Mouse (Mus musculus) frontal cortex, postnatal 25 days (tissue): Measurements from ENCODE around the gene Angptl2.

Source experiments
- DNase-seq, 2 experiments: peaks; one replicate each; pipeline ENCODE4 v3.0.0; 2022; ENCODE audit warnings: low spot score in 2 of 2

Gene Angptl2

DNA sequence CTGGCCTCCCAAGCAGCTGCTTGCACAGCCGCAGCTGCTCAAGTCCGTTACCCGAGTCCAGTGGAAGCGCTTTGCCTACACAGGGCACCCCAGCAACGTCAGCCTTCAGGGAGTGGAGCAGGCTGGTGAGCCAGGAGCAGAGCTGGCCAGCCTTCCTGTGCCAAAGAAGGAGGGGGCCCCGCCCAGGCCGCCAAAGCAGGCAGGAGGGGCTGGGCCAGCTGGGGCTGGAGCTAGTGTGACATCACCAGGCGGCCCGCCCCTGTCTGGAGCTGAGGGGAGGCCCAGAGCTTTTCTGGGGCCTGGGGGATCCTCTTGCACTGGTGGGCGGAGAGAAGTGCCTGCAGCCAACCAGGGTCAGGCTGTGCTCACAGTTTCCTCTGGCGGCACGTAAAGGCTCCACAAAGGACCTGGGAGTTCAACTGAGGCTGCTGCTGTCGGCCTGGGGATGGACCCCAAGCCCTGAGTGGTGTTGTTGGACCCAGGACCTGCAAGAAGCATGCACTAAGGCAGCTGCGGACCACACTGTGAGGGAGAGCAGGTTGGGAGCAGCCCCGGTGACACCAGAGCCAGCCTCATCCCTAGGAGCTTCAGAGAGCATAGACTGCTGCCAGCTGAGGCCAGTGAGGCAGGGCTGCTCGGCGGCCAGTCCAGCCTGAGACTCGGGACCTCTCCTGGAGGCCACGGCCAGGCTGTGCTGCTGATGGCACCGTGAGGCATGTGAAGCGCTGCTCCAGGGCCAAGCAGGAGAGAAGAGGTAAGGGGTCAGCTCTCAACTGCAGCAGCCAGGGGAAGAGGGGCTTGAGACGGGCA is at the start of gene Angptl2:
Gene Angptl2, plus strand, starts transcription at position 370 of the 810 bp plus-strand sequence.
- peak; percentile 29 to 57 for DNase-seq

DNA sequence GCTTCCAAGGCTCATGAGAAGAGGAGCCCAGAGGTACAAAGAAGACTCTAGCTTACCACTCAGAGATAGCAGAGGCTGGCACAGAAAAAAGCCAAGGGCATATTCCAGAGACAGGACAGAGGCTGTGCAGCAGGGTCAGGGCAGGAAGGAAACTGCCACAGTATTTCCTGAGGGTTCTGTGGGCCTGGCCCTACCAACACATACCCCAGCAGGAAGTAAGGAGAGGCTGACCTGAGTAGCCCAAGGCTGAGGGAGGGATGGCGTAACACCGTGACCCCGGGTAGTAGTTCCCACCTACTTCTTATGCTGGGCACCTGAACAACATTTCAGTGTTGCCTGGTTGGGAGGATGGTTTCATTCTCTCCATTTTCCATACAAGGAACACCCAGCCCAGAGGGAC is 48.8 kb upstream of the Angptl2 start:
- no peak for DNase-seq

DNA sequence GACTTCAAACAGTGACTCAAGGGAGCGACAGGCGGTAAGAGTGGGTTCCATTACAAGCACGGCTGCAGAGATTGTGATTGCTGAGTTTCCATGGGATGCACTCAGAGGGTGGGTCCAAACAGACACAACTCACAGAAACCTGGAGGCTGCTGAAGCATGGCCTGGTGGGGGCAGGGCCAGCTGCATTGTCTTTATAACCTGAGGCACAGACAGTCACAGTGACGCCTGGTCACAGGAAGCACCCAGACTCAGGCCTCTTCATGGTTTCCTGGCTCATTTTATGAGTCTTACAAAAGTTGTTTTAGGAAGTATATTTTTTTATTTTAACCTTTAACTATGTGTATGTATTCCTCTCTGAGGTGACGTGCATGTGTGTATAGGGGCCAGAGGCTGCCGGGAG is 46.4 kb upstream of the Angptl2 start:
- DNase-seq, result no peak

DNA sequence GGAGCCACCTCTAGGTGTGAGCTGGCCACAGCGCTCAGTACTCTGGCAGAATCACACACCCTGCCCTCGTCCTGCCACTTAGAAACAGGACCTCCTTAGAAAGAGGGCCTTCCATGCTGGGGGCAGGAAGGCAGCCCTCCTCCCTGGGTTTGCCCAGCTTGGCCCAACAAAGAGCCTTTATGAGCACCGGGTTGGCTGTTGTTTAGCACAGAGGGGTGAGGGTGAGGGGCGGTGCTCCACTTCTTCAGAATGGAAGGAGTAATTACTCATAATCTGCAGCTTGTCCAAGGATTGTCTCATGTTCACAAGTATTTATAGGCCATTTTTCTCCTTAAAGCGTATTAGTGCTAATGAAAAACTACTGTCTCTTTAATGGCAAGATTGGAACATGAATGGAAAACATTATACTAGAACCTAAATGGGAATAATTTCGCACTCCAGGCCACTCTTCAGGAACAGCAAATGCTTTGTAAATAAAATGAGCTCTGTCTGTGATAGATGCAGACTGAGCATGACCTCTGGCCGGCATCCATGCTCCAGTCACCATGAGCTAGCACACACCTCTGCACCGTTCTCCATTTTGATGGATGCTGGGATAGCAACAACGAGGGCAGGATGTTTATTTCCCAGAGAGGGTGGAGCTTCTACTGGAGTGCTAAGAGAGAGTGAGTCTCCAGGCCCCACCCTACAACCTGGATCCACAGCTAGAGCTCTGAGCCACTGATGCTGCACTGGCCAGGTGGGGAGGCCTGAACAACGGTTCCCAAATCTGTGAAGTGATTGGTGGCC is 44.9 kb upstream of the Angptl2 start:
- no peak for DNase-seq

DNA sequence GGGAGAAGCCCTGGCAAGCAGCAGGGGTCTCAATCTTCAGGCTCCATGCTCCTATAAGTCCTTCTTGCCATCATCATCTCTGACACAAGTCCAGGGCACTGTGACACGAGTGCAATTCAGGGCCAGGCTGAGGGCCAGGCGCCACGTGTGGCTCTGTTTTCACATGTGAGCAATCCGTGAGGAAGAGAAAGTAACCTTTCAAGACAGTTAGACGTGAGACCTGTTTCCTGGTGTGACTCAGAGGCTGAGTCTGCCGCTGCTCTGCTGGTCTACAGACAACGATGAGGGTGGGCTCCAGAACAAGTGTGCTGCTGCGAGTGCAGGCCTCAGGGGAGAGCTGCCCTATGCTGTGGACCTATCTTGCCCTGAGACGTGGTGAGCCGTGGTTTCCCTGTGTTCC is 42.7 kb upstream of the Angptl2 start:
- DNase-seq, result no peak

DNA sequence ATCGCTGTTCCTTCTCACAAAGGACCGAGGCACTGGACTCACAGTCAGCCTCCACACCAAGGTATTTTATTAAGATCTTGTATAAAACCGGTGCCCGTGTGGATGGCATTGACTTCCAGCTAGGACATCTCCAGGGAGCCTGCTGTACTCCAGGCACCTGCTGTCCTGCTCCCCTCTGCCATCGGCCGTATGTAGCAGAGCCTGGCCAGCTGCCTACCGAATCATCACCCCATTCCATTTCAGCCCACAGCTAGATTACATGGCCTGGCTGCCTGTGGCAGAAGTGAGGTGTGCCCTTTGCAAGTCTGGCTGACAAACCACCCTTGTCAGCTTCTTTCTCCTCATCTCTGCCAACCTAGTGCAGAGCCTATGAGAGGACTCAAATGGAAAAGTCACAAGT is 42.2 kb upstream of the Angptl2 start:
- DNase-seq, result no peak

DNA sequence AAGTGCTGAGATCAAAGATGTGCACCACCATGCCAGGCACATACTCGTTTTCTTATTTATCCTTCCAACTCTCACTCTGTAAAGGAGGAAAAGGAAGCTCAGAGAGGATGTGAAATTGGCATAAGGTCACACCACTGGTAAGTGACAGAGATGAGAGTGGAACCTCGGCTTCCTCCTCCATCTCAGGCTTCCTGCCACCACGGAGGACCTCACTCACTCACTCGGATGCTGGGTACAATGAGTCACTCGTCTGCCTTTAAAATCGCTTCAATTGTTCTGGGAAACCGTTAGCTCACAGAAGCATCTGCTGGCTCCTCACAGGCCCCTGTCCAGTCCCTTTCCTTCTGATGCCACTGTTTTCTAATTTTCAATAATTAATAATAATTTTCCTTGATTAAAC is 39.4 kb upstream of the Angptl2 start:
- DNase-seq, result no peak

DNA sequence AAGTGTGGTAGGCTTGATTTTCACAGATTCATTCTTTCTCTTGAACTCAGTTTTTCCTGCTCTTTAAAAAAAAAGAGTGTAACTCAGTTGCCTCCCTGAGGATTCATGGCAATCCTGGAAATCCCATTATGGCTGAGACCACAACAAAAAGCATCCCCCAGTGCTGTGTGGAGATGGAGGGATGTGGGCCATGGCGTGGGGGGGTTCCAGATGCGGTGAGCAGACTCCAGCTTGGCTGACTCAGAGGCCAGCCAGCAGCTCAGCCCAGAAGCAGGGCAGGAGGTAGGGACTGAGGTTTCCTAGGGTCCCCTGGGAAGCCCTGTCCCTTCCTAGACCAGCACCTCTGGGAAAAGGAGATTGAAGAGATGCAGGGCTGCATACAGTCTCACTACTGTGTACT is 38.9 kb upstream of the Angptl2 start:
- no peak for DNase-seq

DNA sequence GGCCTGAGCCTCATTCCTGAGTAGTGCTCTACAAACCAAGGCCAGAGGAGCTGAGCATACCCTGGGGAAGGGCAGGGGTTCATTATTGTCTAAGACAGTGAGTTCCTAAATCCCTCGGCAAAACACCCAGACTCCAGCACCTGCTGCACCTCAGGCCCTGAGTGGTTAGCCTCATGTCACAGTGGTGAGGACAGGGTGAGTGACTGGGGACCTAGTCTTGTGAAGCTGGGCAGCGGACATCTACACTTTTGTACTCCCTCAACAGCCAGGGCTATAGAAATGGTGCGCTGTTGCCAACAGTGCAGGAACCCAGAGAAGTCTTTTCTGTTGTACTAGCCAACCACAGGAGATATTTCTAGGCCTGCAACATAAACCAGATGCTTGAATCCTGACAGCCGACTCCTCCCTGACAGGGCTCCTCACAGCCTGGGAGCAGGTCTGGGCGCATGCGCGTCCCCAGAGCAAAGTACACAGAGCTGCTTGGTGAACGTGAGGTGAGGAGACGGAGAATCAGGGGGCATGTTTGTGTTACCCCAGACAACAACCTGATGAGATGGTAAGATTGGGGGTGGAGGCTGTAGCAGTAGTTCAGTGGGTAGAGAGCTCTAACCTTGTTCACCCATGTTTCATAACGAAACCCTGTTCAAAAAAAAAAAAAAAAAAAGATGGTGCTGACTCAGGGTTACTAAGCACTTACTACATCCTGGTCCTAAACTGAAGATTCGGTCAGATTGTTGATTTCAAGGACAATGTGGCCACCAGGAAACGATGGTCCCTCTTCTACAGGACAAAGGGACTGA is 38.2 kb upstream of the Angptl2 start:
- no peak for DNase-seq

DNA sequence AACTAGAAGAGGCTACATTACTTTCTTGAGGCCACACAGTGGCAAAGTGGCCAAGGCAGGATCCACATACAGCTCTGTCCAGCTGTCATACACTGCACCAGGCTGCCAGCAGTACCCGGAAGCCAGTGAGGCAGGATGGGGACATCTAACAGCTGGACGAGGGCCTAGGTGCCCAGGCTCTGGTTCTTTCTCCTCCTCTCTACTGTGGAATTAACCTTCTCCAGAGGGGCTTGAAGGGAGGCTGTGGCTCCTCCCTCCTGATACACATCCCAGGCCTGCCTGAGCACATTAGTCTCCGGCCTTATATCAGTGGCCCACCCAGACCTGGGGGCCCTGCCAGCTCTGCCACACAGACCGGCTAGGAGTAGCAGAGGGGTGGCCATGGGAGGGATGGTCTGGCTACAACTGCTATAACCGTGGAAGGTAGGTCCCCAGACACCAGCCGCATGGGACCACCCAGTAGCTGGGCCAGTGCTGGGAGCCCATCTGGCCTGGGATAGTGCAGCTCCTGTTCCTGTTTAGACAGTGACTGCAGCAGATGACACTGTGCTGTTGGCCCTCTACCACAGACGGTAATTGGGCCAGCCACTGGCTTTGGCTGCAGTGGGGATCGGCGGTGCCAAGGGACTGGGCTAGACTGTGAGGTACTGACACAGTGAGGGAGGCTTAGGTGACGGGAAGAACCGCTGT is 37.5 kb upstream of the Angptl2 start:
- no peak for DNase-seq

DNA sequence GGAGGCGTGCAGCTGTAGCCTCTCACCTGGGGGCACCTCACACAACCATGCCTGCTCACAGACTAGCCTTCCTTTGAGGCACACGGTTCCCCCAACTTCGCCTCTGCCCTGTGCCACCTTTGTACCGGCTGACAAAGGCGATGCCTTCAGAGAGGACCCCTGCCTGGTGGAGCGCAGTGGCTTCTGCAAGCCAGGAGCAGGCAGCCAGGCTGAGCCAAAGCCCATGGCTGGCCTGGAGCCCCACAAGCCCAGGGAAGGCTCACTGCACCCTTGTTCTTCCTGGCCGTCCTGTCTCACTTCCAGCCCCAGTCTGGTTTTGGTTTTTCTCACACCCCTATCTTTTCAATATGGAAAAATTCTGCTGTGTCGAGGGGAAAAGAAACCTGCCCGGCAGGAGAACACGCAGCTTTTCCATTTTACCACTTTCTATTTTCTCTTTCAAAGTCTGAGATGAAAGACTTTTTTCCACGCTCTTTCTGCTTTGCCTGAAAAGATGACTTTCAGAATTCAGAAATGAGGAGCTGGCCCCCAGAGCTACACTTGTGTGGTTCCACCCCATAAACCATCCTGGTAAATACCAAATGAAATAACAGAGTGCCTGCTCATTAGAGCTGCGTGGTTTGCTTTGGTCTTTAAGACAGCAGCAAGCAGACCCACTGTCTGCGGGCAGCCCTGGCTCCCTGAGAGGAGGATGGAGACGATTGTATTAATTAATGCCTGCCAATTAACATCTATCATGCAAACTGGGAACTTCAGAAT is 36.5 kb upstream of the Angptl2 start:
- no peak for DNase-seq

DNA sequence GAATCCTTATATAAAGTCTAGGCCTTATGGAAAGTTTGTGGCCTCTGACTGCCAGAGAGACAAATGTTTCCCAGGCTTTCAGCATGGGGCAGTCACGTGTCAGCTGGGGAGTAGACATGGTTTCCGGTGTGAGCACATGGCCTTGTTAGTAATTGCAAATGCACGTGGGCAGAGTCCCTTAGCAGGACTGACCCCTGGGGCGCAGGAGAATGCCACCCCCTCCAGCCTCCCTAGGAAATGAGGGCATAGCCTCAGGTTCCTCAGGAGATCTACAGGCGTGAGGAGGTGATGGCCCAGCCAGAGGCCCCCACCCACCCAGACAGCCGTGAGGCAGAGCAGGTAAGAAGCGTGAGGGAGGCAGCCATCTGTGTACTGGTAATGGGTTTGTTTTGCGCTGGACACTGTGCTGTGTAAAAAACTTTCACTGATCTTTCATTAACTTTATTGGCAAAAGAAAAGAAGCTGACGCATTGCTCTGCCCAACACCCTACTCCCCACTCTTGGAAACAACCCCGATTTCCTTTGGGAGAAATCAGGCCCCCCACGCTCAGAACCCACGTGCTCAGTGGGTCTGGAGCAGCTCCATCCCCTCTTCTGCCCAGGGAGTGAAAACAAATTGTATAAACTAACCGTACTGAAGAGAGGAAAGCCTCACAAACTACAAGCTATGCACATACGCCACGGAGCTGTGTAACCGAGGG is 35.8 kb upstream of the Angptl2 start:
- DNase-seq, result no peak

DNA sequence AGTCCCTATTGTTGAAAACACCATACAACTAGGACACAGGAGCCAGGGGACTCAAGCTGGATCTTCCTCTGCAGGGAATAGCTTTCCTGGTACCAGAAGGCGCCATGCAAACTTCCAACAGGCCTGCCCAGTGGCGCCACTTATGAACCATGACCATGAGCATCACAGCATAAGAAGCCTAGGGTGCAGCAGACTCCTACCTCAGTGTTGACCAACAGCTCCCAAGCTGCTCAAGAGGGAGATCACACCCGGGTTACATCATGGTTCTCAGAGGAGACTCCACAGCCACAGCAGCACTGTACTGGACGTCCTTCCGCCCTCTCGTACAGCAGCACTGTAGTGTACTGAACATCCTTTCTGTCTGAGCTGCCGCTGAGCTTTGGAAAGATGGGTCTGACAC is 32.5 kb upstream of the Angptl2 start:
- no peak for DNase-seq

DNA sequence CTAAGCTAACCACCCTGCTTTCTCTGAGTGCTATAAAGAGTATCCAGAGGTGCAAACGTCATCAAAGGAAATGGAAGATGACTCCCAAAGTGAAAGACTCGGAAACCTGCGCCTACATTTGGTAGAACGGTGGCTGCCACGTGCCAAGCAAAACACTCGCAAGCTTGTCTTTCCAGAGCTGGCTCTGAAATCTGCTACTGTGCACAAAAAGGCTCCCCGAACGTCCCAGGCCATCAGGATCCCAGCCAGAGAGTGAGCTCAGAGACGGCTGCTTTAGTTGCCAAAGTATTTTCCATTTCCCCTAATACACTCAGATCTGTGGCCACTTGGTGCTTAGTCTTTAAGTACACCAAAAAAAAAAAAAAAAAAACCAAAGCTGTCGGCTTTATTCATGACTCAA is 31.2 kb upstream of the Angptl2 start:
- no peak for DNase-seq

DNA sequence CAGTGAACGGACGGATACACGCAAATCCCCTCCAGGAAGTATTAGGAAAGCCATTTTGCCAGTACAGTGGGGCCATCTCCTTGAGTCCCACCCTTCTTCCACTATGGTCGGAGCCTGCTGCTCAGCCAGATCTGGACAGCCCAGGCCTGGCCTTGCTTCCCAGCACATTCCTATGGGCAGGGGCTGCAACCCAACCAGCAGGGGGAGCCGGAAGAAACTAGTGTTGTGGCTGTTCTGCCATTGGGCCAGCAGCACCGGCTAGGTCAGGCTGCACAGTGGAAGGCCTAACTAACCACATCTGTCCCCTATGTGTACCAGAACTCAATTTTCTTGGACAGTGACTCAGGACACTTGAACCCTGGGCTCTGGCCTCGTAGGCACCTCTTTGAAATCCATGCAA is 30.6 kb upstream of the Angptl2 start:
- no peak for DNase-seq

DNA sequence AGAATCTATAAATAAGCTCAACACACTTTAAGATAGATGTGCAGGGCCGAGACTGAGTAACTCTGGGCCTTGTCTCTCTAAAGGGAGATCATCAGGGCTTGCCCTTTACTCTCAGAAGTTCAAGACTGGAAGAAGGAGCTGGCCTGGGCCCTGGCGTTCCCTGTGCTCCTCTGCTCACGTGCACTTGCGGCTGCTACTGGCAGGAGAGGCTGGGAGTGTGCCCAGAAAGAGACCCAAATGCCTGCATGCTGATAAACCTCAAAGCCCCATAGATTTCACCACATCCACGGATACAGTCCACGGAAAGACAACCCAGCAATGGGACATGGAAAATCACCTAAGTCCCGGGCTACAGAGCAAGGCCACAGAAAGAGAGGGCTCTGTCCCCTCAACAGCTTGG is 29.4 kb upstream of the Angptl2 start:
- DNase-seq, result no peak

DNA sequence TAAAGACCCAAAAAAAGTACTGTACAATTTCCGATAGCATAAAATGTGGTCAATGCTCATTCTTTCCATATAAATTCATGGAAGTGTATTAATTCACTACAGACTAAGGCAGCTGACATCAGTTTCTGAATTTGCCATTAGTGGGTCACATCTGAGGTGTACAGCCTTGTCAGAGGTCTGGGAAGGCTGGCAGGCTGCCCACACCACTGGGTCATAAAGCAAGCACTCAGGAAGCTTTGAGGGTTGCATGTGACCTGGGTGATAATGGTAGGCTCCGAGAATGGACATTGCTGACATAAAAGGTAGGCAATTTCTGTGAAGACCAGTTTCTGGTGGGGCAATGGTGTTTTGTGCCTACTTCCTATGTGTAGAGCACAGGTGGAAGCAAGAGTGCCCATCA is 28.0 kb upstream of the Angptl2 start:
- DNase-seq, result no peak

DNA sequence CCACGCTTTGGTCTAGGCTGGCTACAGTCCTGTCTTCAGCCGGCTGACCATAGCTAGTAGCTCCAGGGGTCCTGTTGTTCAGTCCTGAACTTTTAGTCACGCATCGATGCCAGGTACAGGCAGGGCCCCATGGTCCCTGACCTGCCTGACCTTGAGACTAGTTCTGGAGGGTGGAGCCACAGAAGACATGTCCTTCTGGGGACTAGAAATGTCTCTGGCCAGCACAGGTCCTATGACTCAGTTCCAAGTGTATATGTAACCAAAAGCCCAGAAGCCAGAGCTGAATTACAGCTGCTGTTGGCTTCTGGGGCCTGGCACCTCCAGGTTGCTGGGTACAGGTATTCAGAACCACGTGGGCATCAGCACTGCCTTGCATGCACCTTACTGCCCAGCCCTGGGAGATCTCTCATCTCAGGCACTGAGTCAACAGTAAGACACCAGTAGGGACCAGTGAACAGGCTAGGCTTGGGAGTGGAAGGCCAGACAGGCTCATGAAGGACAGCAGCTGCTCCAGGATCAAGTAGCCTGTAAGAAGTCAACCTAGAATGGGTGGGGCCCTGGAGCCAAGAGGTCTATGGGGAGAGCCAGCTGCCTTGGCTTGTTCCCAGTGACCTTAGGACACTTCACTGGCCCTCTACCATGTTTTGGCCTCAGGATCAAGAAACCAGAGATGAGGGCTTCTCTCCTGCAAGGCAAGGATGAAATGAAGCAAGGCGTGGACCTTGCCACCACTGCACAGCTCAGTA is 26.8 kb upstream of the Angptl2 start:
- no peak for DNase-seq

DNA sequence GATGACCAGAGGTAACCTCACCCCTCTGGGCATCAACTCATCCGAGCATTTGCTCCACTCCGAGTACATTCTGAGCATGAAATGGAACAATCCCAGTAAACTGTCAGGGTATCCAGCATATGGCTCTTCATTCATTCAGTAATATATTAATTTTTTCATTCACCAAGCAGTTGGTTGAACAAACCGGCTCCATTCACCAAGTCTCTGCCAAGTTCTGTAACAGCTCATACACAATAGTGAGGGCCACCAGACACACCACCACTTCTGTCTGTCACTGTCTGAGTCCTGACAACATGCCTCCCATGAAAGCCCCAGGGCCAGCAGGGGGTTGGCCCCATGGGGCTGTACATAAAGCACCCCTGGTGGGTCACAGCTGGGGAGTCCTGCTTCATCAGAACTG is 25.9 kb upstream of the Angptl2 start:
- DNase-seq, result no peak
